Mouse (Mus musculus): ENCODE data around the gene Mrps9.

Gene Mrps9

DNA sequence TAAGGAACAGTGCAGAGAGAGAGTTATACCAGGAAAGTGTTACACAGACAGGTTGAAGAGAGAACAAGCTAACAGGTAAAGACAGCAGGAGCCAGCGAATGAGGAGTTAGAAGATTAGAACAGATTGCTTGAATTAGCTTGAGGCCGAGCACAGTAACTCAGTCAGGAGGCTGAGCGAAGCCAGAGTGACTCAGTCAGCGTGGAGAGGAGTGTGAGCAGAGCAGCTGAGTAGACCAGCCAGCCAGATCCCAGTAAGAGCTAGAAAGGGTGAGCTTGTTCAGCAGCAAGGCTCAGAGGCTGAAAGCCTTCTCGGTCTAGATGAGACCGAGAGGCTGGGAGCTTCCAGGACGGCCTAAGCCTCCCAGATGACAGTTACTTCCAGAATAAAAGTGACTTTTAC lies 55.7 kb downstream of the Mrps9 start:
- DNase-seq (ENCODE audit: low spot score in 2 of 2): no peak

DNA sequence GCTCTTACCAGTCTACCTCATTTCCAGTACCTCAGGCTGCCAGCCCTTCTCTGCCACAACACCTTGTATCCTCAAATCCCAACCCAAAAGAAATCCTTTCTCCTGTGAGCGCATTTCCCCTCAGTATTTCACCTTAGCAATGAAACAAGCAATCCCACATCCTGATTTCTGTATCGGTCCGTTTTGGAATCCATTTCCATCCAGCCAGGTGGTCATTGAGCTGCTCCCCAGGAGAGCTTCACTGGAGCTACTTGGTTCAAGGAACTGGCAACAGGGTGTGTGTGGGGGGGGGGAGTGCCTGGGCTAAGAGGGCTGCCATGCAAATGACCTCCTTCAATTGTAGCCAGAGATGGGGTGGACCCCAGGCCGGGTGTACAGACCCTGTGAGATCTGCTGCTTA lies 56.1 kb downstream of the Mrps9 start:
- DNase-seq (ENCODE audit: low spot score in 2 of 2): no peak

DNA sequence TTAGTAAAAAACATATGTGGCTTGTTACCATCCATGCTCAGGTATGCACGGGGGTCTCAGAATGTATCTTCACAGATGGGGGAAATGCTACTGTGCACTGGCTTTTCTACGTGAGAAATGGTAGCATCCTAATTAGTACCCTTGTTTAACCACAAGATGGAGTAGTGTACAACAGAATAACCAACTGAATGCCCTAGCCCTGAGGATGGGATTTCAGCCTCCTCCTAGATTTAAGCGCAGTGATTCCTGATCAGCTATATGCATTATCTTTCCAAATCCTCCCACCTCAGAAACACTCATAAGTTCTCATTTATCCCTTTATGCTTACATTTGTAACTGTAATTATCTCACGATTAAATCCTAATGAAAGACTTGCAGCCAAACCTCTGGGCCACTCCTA lies 64.0 kb downstream of the Mrps9 start:
- DNase-seq (ENCODE audit: low spot score in 2 of 2): no peak

DNA sequence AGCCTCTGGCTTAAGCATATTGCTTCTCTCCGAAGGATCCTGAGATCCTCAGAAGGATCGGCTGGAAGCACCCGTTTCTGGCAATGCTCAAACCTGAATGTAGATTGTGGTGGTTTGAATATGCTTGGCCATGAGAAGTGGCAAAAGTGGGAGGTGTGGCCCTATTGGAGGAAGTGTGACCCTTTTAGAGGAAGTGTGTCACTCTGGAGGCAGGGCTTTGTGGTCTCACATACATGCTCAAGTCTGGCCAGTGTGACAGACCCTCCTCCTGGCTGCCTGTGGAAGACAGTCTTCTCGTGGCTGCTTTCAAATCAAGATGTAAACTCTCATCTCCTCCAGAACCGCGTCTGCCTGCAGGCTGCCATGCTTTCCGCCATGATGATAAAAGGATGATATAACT lies 65.7 kb downstream of the Mrps9 start:
- no peak for DNase-seq (ENCODE audit: low spot score in 2 of 2)

DNA sequence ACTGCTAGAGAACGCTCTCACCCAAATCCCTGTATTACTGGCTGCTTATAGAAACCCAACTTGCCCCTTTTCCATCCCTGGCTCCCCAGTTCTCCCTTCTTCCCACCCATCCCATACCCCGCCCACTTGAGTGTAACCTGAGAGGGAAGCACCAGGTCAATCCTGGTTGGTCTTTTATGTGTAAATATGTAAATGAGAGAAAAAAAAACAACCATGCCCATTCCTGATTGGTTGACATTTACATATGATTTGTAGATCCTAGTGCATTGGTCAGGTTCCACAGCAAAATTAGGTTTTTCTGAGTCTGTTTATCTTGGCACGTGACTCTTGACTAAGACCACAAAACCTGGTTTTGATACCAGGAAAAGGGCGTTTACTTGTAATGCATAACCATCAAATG lies 66.9 kb downstream of the Mrps9 start:
- DNase-seq (ENCODE audit: low spot score in 2 of 2): no peak

DNA sequence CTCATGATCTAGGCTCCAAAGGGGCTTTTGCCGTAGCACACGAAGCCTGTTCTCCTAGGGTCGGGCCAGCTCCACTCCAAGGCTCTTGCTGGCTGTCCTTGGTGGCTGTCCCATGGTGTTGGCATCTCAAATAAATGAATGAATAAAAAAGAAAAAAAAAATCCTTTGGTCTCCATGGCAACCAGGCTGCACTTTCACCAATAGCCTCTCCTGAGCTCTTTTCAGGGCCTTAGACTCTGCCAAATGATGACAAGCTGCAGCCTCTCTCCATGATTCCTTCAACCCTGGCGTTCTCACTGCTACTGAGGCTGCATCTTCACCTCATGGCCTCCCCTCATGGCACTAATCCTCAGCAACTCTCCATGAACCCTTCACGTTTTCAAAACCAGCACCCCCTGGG lies 72.9 kb downstream of the Mrps9 start:
- no peak for DNase-seq (ENCODE audit: low spot score in 2 of 2)

DNA sequence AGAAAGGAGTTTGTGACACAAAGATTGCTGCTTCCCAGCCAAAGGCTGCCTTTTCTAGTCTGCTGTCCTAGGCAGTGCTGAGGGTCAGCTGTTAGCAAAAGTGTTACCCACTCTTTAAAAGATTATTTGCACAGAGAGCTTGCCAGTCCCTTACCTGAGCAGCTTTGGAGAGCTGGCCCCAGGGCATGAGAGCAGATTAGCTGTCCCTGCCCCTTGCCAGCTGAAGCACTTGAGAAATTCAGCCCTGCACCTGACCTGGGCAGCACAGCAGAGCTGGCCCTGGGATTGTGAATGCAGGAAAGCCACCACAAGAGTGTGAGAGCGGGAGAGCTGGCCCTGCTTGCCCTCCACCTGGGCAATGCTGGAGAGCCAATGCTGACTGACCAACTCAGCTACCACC lies 82.6 kb downstream of the Mrps9 start:
- DNase-seq (ENCODE audit: low spot score in 2 of 2): no peak

DNA sequence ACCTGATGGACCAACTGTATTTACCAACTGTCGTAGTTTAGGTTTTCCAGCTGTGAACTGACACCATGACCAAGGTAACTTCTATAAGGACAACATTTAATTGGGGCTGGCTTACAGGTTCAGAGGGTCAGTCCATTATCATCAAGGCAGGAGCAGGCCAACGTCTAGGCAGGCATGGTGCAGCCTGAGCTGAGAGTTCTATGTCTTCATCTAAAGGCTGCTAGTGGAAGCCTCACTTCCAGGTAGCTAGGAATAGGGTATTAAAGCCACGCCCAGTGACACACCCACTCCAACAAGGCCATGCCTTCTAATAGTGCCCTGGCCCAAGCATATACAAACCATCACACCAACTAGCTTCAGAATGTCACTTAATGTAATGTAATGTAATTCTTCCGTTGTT lies 97.5 kb downstream of the Mrps9 start:
- DNase-seq (ENCODE audit: low spot score in 2 of 2): no peak

DNA sequence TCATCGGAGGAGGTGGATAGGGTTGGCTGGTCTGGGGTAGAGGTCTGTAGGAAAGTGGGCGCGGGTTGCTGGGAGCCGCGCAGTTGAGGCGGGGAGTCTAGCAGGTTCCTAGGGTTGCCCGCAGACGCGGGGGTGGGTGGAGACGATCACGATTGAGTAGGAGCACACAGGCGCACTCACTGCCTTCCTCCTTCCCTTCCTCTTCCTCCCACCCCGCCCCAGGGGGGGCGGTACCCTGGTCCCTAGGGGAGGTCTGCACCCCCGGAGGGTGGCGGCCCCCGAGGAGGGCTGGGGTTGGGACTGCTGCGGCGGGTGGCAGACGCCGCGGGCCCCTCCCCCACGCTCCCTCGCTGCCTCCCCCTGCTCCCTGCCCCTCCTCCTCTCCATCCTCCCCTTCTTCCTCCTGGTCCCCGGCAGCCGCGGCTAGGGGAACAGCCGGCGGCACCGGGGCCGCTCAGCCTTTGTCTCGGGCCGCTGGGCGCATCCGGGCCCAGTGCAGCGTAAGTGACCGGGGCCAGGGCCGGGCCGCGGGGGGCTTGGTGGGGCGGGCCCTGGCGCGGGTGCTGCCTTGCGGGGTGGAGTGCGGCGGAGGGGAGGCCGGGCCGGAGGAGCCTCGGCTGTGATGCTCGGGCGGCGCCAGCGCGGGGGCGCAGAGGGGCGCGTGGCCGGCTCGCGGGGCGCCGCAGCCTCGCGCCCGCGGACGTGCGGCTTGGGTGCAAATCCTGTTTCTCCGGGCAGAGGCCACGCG lies 101.9 kb downstream of the Mrps9 start, which contains the start of gene Gpr45:
Gpr45 (plus strand) TSS at position 139 of the 748 bp plus-strand sequence.
- DNase-seq (ENCODE audit: low spot score in 2 of 2): no peak

DNA sequence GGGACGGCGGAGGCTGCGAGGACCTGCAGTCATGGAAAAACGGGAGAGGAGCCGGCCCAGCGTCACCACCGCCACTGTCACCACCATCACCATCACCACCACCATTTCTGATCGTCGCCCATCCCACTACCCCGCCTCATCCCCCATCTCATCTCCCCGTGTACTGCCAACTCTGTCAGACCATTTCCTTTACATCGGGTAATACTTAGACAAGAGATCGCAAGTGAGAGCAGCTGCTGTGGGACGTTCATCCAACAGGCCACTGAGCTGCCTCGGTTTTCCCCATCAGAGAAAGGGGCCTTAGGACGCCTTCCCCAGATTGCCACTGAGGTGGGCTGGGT lies 102.4 kb downstream of the Mrps9 start:
- DNase-seq (ENCODE audit: low spot score in 2 of 2): no peak

Data from spleen, postnatal 14 days (tissue).